Mouse (Mus musculus) G1E (cell line): ENCODE data around the gene Erc2.

Experiments used
- CTCF ChIP-seq: IDR thresholded peaks from 2 replicates; pipeline ENCODE4 v1.5.1; 2012; ENCODE audit warnings: low read depth, low read length, inconsistent platforms, mixed read lengths
- GATA1 ChIP-seq: IDR thresholded peaks from 2 replicates; pipeline ENCODE4 v1.6.1; 2012; ENCODE audit warnings: borderline replicate concordance, low read length, inconsistent platforms, mixed read lengths
- POLR2AphosphoS5 ChIP-seq: IDR thresholded peaks from 2 replicates; pipeline ENCODE4 v1.6.1; 2012; ENCODE audit warnings: low read depth, low read length, inconsistent platforms; ENCODE audit not compliant: insufficient replicate concordance

GRCm38 (mm10) chr14:28504101-28505050 is 882.1 kb downstream of the Erc2 start, which contains the start of gene Wnt5a:
- TF ChIP-seq CTCF (no peak), GATA1 (no peak), POLR2AphosphoS5 (no peak)
